Mouse (Mus musculus) liver, adult 2 months (tissue): Measurements from ENCODE around the gene Trarg1.

ENCODE experiments used
- CTCF ChIP-seq: fragments of 200-500 bp; IDR thresholded peaks from 2 replicates; pipeline ENCODE4 v1.5.1; 2011; ENCODE audit warnings: low read depth, low read length, control low read depth
- POLR2A ChIP-seq: fragments of 200-500 bp; IDR thresholded peaks from 2 replicates; pipeline ENCODE4 v1.6.1; 2011; ENCODE audit warnings: low read length, control low read depth; ENCODE audit not compliant: insufficient read depth; ENCODE audit errors: extremely low read depth

DNA sequence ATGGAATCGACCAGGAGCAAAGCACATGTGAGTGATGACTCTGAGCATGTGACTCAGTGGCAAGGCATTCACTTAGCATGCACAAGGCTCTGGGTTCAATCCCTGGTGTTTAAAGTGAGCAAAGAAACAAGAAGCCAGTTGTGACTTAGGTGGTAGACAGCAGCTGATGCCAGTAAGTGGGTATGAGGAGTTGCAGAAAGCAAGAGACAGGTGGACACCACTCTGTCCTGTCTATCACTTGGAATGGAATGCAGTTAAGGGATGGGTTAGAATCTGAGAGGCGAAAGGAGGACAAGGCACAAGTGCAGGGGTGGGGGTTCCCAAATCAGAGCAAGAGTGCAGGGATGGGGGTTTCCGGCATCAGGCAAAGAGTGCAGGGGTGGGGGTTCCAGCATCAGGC, 12.5 kb downstream of the Trarg1 start:
- TF ChIP-seq POLR2A, result no peak
- no peak for TF ChIP-seq CTCF
